Mouse (Mus musculus) forebrain, embryonic 14.5 days (tissue): ENCODE measurements around the gene Eppin. TPM values are rescaled to one million over a fixed set of nuclear protein-coding genes. Genes with fewer than 3 reads are reported as not detected.
"Not testable (repeated sequence)": the region's sequence is repeated elsewhere in the genome, so short reads cannot be mapped to it uniquely, and the experiment has no call there.

Experiments
- ATAC-seq: fragments of 200-750 bp; cut with Nextera tagmentation; 2 replicates; pipeline ENCODE4 v1.8.0; 2017; ENCODE audit warnings: mild to moderate bottlenecking, moderate library complexity
- DNase-seq: peaks from one replicate; pipeline ENCODE4 v3.0.0-alpha.2; 2015; ENCODE audit warnings: low spot score
- H3K27ac ChIP-seq: fragments of 300-500 bp; sonication (generic); 2 replicates; pipeline ENCODE4 v1.5.1; 2014; ENCODE audit warnings: low read depth, mild to moderate bottlenecking, control low read depth, low read length, moderate library complexity
- H3K27me3 ChIP-seq: fragments of 300-500 bp; sonication (generic); replicated peaks from 2 replicates; pipeline ENCODE4 v1.6.1; 2014; ENCODE audit warnings: low read length, control low read depth, mixed read lengths; ENCODE audit not compliant: control insufficient read depth, insufficient read depth
- H3K36me3 ChIP-seq: fragments of 300-500 bp; sonication (generic); 2 replicates; pipeline ENCODE4 v1.6.1; 2014; ENCODE audit warnings: low read length, control low read depth; ENCODE audit not compliant: control insufficient read depth, insufficient read depth
- H3K4me1 ChIP-seq: fragments of 300-500 bp; sonication (generic); 2 replicates; pipeline ENCODE4 v1.6.1; 2014; ENCODE audit warnings: antibody characterized with exemption, low read length, control low read depth; ENCODE audit not compliant: control insufficient read depth, insufficient read depth
- H3K4me2 ChIP-seq: fragments of 300-500 bp; sonication (generic); 2 replicates; pipeline ENCODE4 v1.6.1; 2014; ENCODE audit warnings: mild to moderate bottlenecking, control low read depth, low read length
- H3K4me3 ChIP-seq: fragments of 300-500 bp; sonication (generic); 2 replicates; pipeline ENCODE4 v1.5.1; 2014; ENCODE audit warnings: low read depth, low read length, control low read depth
- H3K9ac ChIP-seq: fragments of 300-500 bp; sonication (generic); 2 replicates; pipeline ENCODE4 v1.6.1; 2014; ENCODE audit warnings: mild to moderate bottlenecking, low read length, control low read depth, moderate library complexity
- H3K9me3 ChIP-seq: fragments of 300-500 bp; sonication (generic); replicated peaks from 2 replicates; pipeline ENCODE4 v1.6.1; 2016; ENCODE audit warnings: low read length, control low read depth, mixed read lengths; ENCODE audit not compliant: control insufficient read depth
- WGBS: fragments of 180-500 bp; shearing (Covaris S2); extraction: QIAGEN DNeasy Blood & Tissue Kit; methylation state at CpG from one replicate; pipeline ENCODE4 v1.1.7; 2014; 5-methylcytosine and 5-hydroxymethylcytosine counted together
- polyA plus RNA-seq: library from polyadenylated mRNA; unstranded; fragments of >200 nt; fragmentation: Nextera tagmentation; extraction: Ambion mirVana; gene quantifications from 2 replicates; pipeline ENCODE4 v1.2.1, GENCODE M21; 2014

Gene Eppin
- polyA plus RNA-seq: not detected in 2 replicates

DNA sequence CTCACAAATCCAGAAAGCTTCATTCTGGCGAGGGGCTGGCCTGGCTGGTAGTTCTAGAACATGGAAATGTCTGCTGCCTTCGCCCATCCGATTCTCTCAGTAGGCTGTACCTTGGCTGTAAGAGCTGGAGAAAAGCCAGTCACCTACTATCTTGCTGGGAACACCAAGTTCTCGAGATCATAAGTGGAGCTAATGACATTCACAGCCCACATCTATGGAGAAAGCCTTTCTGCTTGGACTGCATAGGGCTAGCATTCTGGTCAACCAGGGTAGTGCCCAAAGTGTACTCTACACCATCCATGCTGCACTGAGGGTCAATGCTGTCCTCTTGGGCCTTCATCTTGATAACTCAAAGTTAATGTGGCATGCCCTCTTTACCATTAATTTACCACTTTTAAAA is at the start of gene Eppin:
Eppin (minus strand) TSS at position 101 of the 400 bp plus-strand sequence.
- no peak within 1 kb of the TSS for H3K9ac ChIP-seq
- no peaks in the 10 kb centered on the region for H3K4me1 ChIP-seq
- H3K4me3 ChIP-seq: no peak within 1 kb of the TSS
- no peak within 1 kb of the TSS for H3K27ac ChIP-seq
- 84% methylated on average over 4 of the region's 4 CpGs for WGBS
- H3K27me3 ChIP-seq: no peaks in the 10 kb centered on the region
- no peaks in the 10 kb centered on the region for H3K36me3 ChIP-seq
- no peak for ATAC-seq
- H3K4me2 ChIP-seq: no peak within 1 kb of the TSS
- H3K9me3 ChIP-seq: no peaks in the 10 kb centered on the region
- DNase-seq: no peak

DNA sequence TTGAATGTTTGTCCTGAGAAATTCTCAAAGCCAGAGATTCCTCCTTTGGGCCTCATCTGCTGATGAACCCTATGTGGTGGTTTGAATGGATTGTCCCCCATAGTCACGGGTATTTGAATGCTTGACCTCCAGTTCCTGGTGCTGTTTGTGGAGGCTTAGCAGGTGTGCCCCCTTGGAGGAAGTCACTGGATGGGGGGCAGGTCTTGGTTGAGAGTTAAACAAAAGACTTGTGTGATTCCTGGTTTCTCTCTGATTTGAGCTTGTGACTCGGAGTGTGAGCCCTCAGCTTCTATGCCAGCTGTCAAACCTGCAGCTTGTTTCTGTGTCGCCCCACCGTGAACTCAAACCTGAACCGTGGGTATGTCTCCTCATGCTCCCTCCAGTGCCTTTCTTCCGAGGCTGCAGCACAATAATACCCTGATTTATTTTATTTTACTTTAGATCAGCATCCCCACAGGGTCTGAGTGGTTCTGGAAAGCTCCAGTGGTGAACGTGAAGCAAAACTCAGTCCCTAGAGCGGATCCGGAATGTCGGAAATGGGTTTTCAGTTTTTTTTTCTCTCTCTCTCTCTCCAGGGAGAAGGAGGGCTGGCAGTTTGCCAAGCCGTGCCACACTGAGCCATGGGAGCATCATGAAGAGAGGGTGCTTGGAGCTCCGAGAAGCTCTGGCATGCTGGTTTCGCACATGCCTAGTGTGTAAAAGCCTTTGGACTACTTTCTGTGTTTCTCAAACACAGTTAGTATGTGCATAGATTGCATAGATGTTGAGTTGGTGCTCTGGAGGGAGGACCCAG is 48.7 kb upstream of the Eppin start:
- DNase-seq: peak; percentile 45

DNA sequence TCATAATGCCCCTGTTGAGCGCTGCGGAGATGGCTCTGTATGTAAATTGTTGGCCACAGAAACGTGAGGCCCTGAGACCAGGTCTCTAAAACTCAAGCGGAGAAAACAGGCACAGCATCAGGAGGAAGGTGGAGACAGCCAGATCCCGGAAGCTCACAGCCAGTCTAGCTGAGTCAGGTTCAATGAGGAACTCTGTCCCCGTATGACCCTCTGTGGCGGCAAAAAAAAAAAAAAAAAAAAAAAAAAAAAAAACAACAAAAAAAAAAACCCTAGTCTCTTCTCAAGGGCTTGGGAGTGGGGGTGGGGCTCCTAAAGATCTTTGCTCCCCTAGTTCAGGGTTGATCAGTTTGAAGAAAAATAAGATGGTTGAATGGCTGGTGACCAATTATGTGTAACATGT is 47.7 kb upstream of the Eppin start:
- Histone ChIP-seq H3K9ac (no peak overlapping the region), H3K36me3 (no peaks in the 10 kb centered on the region), H3K9me3 (no peaks in the 10 kb centered on the region), H3K4me3 (no peak overlapping the region), H3K27me3 (no peaks in the 10 kb centered on the region), H3K4me1 (no peaks in the 10 kb centered on the region), H3K27ac (no peak overlapping the region), H3K4me2 (no peak overlapping the region)
- WGBS: 68% methylated on average over 7 of the region's 7 CpGs
- ATAC-seq: no peak
- DNase-seq: no peak

More for the DNA sequence above, 48.7 kb upstream of the Eppin start:
- Histone ChIP-seq H3K4me2 (no peak overlapping the region), H3K4me1 (no peaks in the 10 kb centered on the region), H3K27ac (no peak overlapping the region), H3K36me3 (no peaks in the 10 kb centered on the region), H3K27me3 (no peaks in the 10 kb centered on the region), H3K4me3 (no peak overlapping the region), H3K9ac (no peak overlapping the region), H3K9me3 (no peaks in the 10 kb centered on the region)
- no peak for ATAC-seq
- 65% methylated on average over 13 of the region's 13 CpGs for WGBS

DNA sequence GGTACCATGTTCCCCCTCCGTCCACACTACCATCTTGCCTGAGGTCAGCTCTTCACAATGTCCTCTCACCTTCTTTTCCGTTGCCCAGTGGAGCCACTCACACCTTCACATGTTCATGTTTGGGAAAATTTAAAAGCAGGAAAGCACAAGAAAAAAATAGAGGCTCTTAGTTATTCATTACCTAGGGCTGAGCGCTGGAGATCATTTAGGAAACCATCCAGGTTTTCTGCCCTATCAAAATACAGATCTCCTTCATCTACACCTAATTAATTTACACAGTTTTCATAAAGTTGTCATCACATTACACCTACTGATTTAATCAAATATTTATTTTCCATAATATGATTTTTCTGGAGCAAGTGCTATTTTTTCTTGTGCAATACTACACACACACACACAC is 45.3 kb upstream of the Eppin start, which contains the start of gene Wfdc16:
Wfdc16 (minus strand) TSS at position 101 of the 400 bp plus-strand sequence.
- Histone ChIP-seq H3K9me3 (no peaks in the 10 kb centered on the region), H3K36me3 (no peaks in the 10 kb centered on the region), H3K4me2 (no peak within 1 kb of the TSS), H3K27me3 (no peaks in the 10 kb centered on the region), H3K4me1 (no peaks in the 10 kb centered on the region), H3K9ac (no peak within 1 kb of the TSS), H3K4me3 (no peak within 1 kb of the TSS), H3K27ac (no peak within 1 kb of the TSS)
- ATAC-seq (no peak), DNase-seq (no peak)
- WGBS: 85% methylated on average over 3 of the region's 3 CpGs

DNA sequence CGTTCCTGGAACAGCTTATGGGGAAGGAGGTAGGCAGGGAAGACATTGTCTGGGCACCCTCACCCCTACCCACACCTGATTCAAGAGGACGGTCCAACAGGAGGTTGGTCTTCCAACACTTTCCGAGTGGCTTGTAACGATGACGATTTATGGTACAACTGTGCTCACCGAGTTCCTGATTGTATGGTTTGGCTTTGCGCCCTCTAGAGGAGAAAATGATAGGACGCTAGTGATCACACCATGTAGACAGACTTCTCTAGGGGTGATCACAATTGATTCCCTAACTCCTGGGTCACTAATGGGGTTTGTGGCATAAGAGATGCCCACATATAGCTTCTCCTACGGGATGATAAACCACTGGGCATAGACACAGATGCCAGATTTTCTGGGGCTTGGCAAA is 41.9 kb upstream of the Eppin start:
- Histone ChIP-seq H3K27ac (no peak overlapping the region), H3K9ac (no peak overlapping the region), H3K4me2 (no peak overlapping the region), H3K9me3 (no peaks in the 10 kb centered on the region), H3K4me3 (no peak overlapping the region), H3K27me3 (no peaks in the 10 kb centered on the region), H3K4me1 (no peaks in the 10 kb centered on the region), H3K36me3 (no peaks in the 10 kb centered on the region)
- no peak for DNase-seq
- 78% methylated on average over 9 of the region's 9 CpGs for WGBS
- no peak for ATAC-seq

DNA sequence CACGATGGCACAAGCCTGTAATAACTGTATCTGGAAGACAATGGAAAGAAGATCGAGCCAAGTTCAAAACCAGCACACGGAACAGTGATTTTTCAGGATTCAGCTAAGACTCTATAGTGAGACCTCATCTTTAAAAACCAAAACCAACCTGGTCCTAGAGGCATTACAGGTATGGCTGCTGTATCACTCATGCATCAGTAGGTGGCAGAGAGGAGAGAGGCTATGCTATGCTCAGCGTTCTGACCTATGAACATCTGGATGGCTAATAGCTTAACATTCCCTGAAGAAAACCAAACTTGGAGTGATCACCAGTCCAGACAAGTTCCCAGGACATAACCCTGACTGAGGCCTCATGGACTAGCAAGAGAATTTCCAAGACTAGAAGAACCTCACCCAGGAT is 28.4 kb upstream of the Eppin start:
- no peak for DNase-seq
- ATAC-seq: no peak
- WGBS: 85% methylated on average over 4 of the region's 4 CpGs
- Histone ChIP-seq H3K36me3 (no peaks in the 10 kb centered on the region), H3K27me3 (no peaks in the 10 kb centered on the region), H3K9ac (no peak overlapping the region), H3K9me3 (no peaks in the 10 kb centered on the region), H3K4me3 (no peak overlapping the region), H3K4me1 (no peaks in the 10 kb centered on the region), H3K27ac (no peak overlapping the region), H3K4me2 (no peak overlapping the region)

DNA sequence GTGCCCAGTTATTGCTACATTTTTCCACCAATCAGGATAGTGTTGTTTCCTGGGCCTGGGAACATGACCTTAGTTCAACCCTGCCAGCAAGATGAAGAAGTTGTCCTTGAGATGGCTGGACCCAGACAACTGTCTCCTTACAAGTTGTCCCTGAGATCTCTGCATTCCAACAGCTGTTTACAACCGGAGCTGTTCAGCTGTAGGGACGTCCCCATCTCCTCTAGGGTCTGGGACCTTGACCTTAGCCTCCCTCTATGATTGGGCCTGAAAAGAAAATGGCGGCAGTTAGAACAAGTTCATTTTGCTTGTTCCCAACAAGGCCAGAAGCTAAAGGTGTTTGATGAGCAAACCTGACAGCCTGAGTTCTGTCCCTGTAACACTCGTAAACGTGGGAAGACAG is 25.7 kb upstream of the Eppin start:
- WGBS: 89% methylated on average over 5 of the region's 5 CpGs
- Histone ChIP-seq H3K4me1 (no peaks in the 10 kb centered on the region), H3K4me3 (no peak overlapping the region), H3K36me3 (no peaks in the 10 kb centered on the region), H3K27me3 (no peaks in the 10 kb centered on the region), H3K4me2 (no peak overlapping the region), H3K27ac (no peak overlapping the region), H3K9me3 (no peaks in the 10 kb centered on the region), H3K9ac (no peak overlapping the region)
- ATAC-seq (no peak), DNase-seq (no peak)

DNA sequence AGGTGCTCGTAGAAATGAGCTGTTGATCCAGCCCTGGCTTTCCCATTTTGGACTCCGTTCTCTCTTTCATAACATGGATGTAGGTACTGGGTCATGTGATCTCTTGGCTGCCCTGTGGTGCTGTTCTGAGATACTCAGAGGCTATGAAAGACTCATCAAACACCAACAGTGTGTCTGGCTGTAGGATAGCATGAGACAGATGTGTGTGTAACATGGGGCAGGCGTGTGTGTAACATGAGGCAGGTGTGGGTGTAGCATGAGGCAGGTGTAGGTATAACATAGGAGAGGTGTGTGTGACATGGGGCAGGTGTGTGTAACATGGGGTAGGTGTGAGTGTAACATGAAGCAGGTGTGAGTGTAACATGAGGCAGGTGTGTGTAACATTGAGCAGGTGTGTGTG is 22.0 kb upstream of the Eppin start:
- no peak overlapping the region for H3K4me2 ChIP-seq
- H3K36me3 ChIP-seq: no peaks in the 10 kb centered on the region
- H3K4me3 ChIP-seq: no peak overlapping the region
- no peak overlapping the region for H3K27ac ChIP-seq
- ATAC-seq: no peak
- WGBS: 88% methylated on average over 3 of the region's 3 CpGs
- H3K27me3 ChIP-seq: no peaks in the 10 kb centered on the region
- no peaks in the 10 kb centered on the region for H3K4me1 ChIP-seq
- no peak for DNase-seq
- no peaks in the 10 kb centered on the region for H3K9me3 ChIP-seq
- H3K9ac ChIP-seq: no peak overlapping the region

DNA sequence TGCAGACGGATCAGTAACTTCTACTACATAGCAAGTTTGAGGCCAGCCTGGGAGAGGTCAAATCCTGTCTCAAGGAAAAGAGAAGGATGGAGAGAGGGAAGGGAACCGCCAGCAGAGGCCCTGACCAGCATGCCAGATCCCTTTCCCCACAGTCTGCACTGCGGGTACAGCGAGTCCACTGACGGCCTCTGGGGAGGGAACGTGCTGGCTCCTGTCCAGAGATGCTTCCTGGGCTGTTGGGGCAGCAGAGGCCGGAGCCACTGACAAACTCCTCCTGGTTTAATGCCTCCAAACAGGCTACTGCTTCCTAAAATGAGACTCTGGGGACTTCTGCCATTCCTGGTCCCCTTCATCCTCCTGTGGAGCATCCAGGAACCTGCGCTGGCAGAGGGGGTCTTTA is 20.1 kb upstream of the Eppin start, which contains the start of the genes Wfdc6b and Wfdc8:
Wfdc6b (plus strand) TSS at position 52 of the 400 bp plus-strand sequence.
Wfdc8 (minus strand) TSS at position 156 of the 400 bp plus-strand sequence.
- not testable (repeated sequence) for H3K27me3 ChIP-seq, DNase-seq, H3K9me3 ChIP-seq, H3K4me1 ChIP-seq, H3K4me2 ChIP-seq, H3K36me3 ChIP-seq, H3K27ac ChIP-seq, H3K9ac ChIP-seq, ATAC-seq, H3K4me3 ChIP-seq
- WGBS: 49% methylated on average over 8 of the region's 8 CpGs
